Mouse (Mus musculus) retina, adult 2 months (tissue): ENCODE measurements around the gene Mpp6.

Experiments used
- DNase-seq: peaks from one replicate; pipeline ENCODE4 v3.0.0-alpha.2; 2012; ENCODE audit warnings: low read depth, low spot score

Mpp6 gene

GRCm38 (mm10) chr6:50223606-50224005, 113.6 kb downstream of the Mpp6 start:
- DNase-seq = no peak

- no peak for DNase-seq
Measured at GRCm38 (mm10) chr6:50225232-50225631, 115.2 kb downstream of the Mpp6 start.

- DNase-seq = no peak
Measured at GRCm38 (mm10) chr6:50228180-50228579, 118.1 kb downstream of the Mpp6 start.

- DNase-seq = no peak
Measured at GRCm38 (mm10) chr6:50231288-50231687, 121.2 kb downstream of the Mpp6 start.

GRCm38 (mm10) chr6:50232984-50233383, 122.9 kb downstream of the Mpp6 start:
- no peak for DNase-seq

GRCm38 (mm10) chr6:50237963-50238362, 127.9 kb downstream of the Mpp6 start:
- no peak for DNase-seq

- no peak for DNase-seq
Measured at GRCm38 (mm10) chr6:50239902-50240301, 129.9 kb downstream of the Mpp6 start.

GRCm38 (mm10) chr6:50240437-50240836, 130.4 kb downstream of the Mpp6 start:
- DNase-seq = no peak

- DNase-seq = no peak
Measured at GRCm38 (mm10) chr6:50244126-50244525, 134.1 kb downstream of the Mpp6 start.

GRCm38 (mm10) chr6:50244967-50245366, 134.9 kb downstream of the Mpp6 start:
- DNase-seq = no peak

- DNase-seq = no peak
Measured at GRCm38 (mm10) chr6:50247356-50247755, 137.3 kb downstream of the Mpp6 start.

- DNase-seq = no peak
Measured at GRCm38 (mm10) chr6:50247791-50248190, 137.8 kb downstream of the Mpp6 start.
